Mouse (Mus musculus): ENCODE data around the gene AU021092. TPM values are rescaled to one million over a fixed set of nuclear protein-coding genes. Genes with fewer than 3 reads are reported as not detected.

AU021092 gene
- total RNA-seq, 2 experiments from 2014 or later = not detected

Other genes with a start within 250 kb of the AU021092 start
- gene Sept12, start 224.4 kb downstream of the AU021092 start, total RNA-seq (2015; ENCODE audit: low replicate concordance) = not detected in 2 replicates
- not detected in 2 replicates for gene Sept12, start 224.4 kb downstream of the AU021092 start, total RNA-seq (2017; ENCODE audit: low replicate concordance)
- not detected in 2 replicates for gene Smim22, start 215.0 kb downstream of the AU021092 start, total RNA-seq (2015; ENCODE audit: low replicate concordance)
- not detected in 2 replicates for gene Smim22, start 215.0 kb downstream of the AU021092 start, total RNA-seq (2017; ENCODE audit: low replicate concordance)
- 35.3 and 39.2 TPM in 2 replicates for gene Rogdi, start 208.7 kb downstream of the AU021092 start, total RNA-seq (2015; ENCODE audit: low replicate concordance)
- gene Rogdi, start 208.7 kb downstream of the AU021092 start, total RNA-seq (2017; ENCODE audit: low replicate concordance) = 6.8 and 9.5 TPM in 2 replicates
- gene Glyr1, start 172.4 kb downstream of the AU021092 start, total RNA-seq (2015; ENCODE audit: low replicate concordance) = 29.0 and 43.9 TPM in 2 replicates
- 42.1 and 57.2 TPM in 2 replicates for gene Glyr1, start 172.4 kb downstream of the AU021092 start, total RNA-seq (2017; ENCODE audit: low replicate concordance)
- 16.1 and 19.6 TPM in 2 replicates for gene Ubn1, start 172.2 kb downstream of the AU021092 start, total RNA-seq (2015; ENCODE audit: low replicate concordance)
- gene Ubn1, start 172.2 kb downstream of the AU021092 start, total RNA-seq (2017; ENCODE audit: low replicate concordance) = 23.6 and 31.4 TPM in 2 replicates
- gene Ppl, start 89.9 kb downstream of the AU021092 start, total RNA-seq (2015; ENCODE audit: low replicate concordance) = not detected in 2 replicates
- gene Ppl, start 89.9 kb downstream of the AU021092 start, total RNA-seq (2017; ENCODE audit: low replicate concordance) = not detected in 2 replicates
- gene Sec14l5, start 75.2 kb downstream of the AU021092 start, total RNA-seq (2015; ENCODE audit: low replicate concordance) = not detected in 2 replicates
- gene Sec14l5, start 75.2 kb downstream of the AU021092 start, total RNA-seq (2017; ENCODE audit: low replicate concordance) = not detected in 2 replicates
- gene Nagpa, start 18.3 kb downstream of the AU021092 start, total RNA-seq (2015; ENCODE audit: low replicate concordance) = 4.4 and 9.6 TPM in 2 replicates
- gene Nagpa, start 18.3 kb downstream of the AU021092 start, total RNA-seq (2017; ENCODE audit: low replicate concordance) = 5.6 and 15.1 TPM in 2 replicates
- 5.8 and 6.1 TPM in 2 replicates for gene Alg1, start 11.3 kb upstream of the AU021092 start, total RNA-seq (2015; ENCODE audit: low replicate concordance)
- gene Alg1, start 11.3 kb upstream of the AU021092 start, total RNA-seq (2017; ENCODE audit: low replicate concordance) = 2.6 and 5.4 TPM in 2 replicates
- gene Eef2kmt, start 33.7 kb upstream of the AU021092 start, total RNA-seq (2015; ENCODE audit: low replicate concordance) = 1.3 and 2.3 TPM in 2 replicates
- 1.8 and 4.5 TPM in 2 replicates for gene Eef2kmt, start 33.7 kb upstream of the AU021092 start, total RNA-seq (2017; ENCODE audit: low replicate concordance)